Mouse (Mus musculus) MEL (cell line): Measurements from ENCODE around the gene Notch2. TPM values are rescaled to one million over a fixed set of nuclear protein-coding genes. Genes with fewer than 3 reads are reported as not detected.

Experiments
- DNase-seq: peaks from one replicate; pipeline ENCODE4 v3.0.0; 2011; ENCODE audit warnings: low read depth, low spot score
- H3K27ac ChIP-seq: 2 replicates; pipeline ENCODE4 v1.5.1; 2012; ENCODE audit warnings: low read depth, mild to moderate bottlenecking, control low read depth, low read length, moderate library complexity; ENCODE audit not compliant: control insufficient read depth
- H3K27me3 ChIP-seq, 2 experiments: fragments of 150-350 bp in 1 of 2; sonication (generic) in 1 of 2; 2 replicates each; pipeline ENCODE4 v1.6.1; 2012; ENCODE audit warnings: low read length in 2 of 2, mild to moderate bottlenecking in 2 of 2, improper control_type of control experiment in 1 of 2, moderate library complexity in 1 of 2; ENCODE audit not compliant: insufficient read depth in 2 of 2, control insufficient read depth in 1 of 2
- H3K36me3 ChIP-seq, 2 experiments: 2 replicates each; pipeline ENCODE4 v1.6.1; 2012 to 2014; ENCODE audit warnings: low read length in 2 of 2, improper control_type of control experiment in 1 of 2, inconsistent platforms in 1 of 2, mild to moderate bottlenecking in 1 of 2; ENCODE audit not compliant: insufficient read depth in 2 of 2, control insufficient read depth in 1 of 2
- H3K4me1 ChIP-seq, 2 experiments: fragments of 150-350 bp in 1 of 2; sonication (generic) in 1 of 2; 2 replicates each; pipeline ENCODE4 v1.6.1; 2012; ENCODE audit warnings: low read length in 2 of 2, improper control_type of control experiment in 1 of 2, mild to moderate bottlenecking in 1 of 2; ENCODE audit not compliant: insufficient read depth in 2 of 2, control insufficient read depth in 1 of 2
- H3K4me3 ChIP-seq, 2 experiments: fragments of 150-350 bp in 1 of 2; sonication (generic) in 1 of 2; 2 replicates each; pipeline ENCODE4 v1.5.1; 2012; ENCODE audit warnings: low read depth in 2 of 2, low read length in 2 of 2, mild to moderate bottlenecking in 2 of 2, moderate library complexity in 2 of 2, control low read depth in 1 of 2, improper control_type of control experiment in 1 of 2; ENCODE audit not compliant: control insufficient read depth in 1 of 2, insufficient read depth in 1 of 2
- H3K79me2 ChIP-seq: 2 replicates; pipeline ENCODE4 v1.6.1; 2012; ENCODE audit warnings: mild to moderate bottlenecking, low read length, moderate library complexity; ENCODE audit not compliant: control insufficient read depth, poor library complexity, insufficient read depth
- H3K9ac ChIP-seq: 2 replicates; pipeline ENCODE4 v1.6.1; 2012; ENCODE audit warnings: low read depth, mild to moderate bottlenecking, control low read depth, low read length, moderate library complexity; ENCODE audit not compliant: control insufficient read depth, poor library complexity, severe bottlenecking
- H3K9me3 ChIP-seq: fragments of 150-350 bp; sonication (generic); replicated peaks from 2 replicates; pipeline ENCODE4 v1.6.1; 2012; ENCODE audit warnings: mild to moderate bottlenecking, low read length, improper control_type of control experiment, moderate library complexity; ENCODE audit not compliant: insufficient read depth
- CHD1 ChIP-seq: IDR thresholded peaks from 2 replicates; pipeline ENCODE4 v1.6.1; 2012; ENCODE audit warnings: low read depth, mild to moderate bottlenecking, inconsistent platforms, low read length, improper control_type of control experiment
- CHD2 ChIP-seq: IDR thresholded peaks from 2 replicates; pipeline ENCODE4 v1.6.1; 2011; ENCODE audit warnings: low read length, improper control_type of control experiment
- CTCF ChIP-seq, 3 experiments: IDR thresholded peaks in 2 of 3; conservative IDR thresholded peaks in 1 of 3; 2 replicates each; pipeline ENCODE4 v1.5.1; 2011 to 2012; ENCODE audit warnings: low read length in 3 of 3, low read depth in 2 of 3, mild to moderate bottlenecking in 2 of 3, improper control_type of control experiment in 1 of 3, inconsistent platforms in 1 of 3, mixed read lengths in 1 of 3, moderate library complexity in 1 of 3; ENCODE audit not compliant: control insufficient read depth in 1 of 3, insufficient read depth in 1 of 3, poor library complexity in 1 of 3, severe bottlenecking in 1 of 3
- ELF1 ChIP-seq: IDR thresholded peaks from 2 replicates; pipeline ENCODE4 v1.6.1; 2014; ENCODE audit warnings: low read depth, mild to moderate bottlenecking, inconsistent platforms, low read length, improper control_type of control experiment, moderate library complexity
- EP300 ChIP-seq, 2 experiments: IDR thresholded peaks; 2 replicates each; pipeline ENCODE4 v1.6.1; 2011; ENCODE audit warnings: improper control_type of control experiment in 2 of 2, low read length in 2 of 2, low read depth in 1 of 2, mild to moderate bottlenecking in 1 of 2
- ETS1 ChIP-seq: IDR thresholded peaks from 2 replicates; pipeline ENCODE4 v1.6.1; 2012; ENCODE audit warnings: low read depth, mild to moderate bottlenecking, inconsistent platforms, low read length, improper control_type of control experiment, moderate library complexity
- GATA1 ChIP-seq: IDR thresholded peaks from 2 replicates; pipeline ENCODE4 v1.6.1; 2011; ENCODE audit warnings: low read depth, low read length, improper control_type of control experiment
- KAT2A ChIP-seq: conservative IDR thresholded peaks from 2 replicates; pipeline ENCODE4 v1.6.1; 2012; ENCODE audit warnings: low read depth, low read length, improper control_type of control experiment, inconsistent platforms
- MAX ChIP-seq: IDR thresholded peaks from 2 replicates; pipeline ENCODE4 v1.6.1; 2011; ENCODE audit warnings: low read length, improper control_type of control experiment
- MAZ ChIP-seq: IDR thresholded peaks from 2 replicates; pipeline ENCODE4 v1.6.1; 2012; ENCODE audit warnings: low read depth, mild to moderate bottlenecking, inconsistent platforms, low read length, improper control_type of control experiment
- MEF2A ChIP-seq: IDR thresholded peaks from 2 replicates; pipeline ENCODE4 v1.6.1; 2014; ENCODE audit warnings: low read depth, mild to moderate bottlenecking, inconsistent platforms, low read length, improper control_type of control experiment; ENCODE audit not compliant: poor library complexity, insufficient replicate concordance, severe bottlenecking; ENCODE audit errors: extremely low read depth
- MYB ChIP-seq: IDR thresholded peaks from 2 replicates; pipeline ENCODE4 v1.6.1; 2011; ENCODE audit warnings: mild to moderate bottlenecking, low read depth, low read length, improper control_type of control experiment
- MYC ChIP-seq: IDR thresholded peaks from 2 replicates; pipeline ENCODE4 v1.6.1; 2011; ENCODE audit warnings: low read depth, mild to moderate bottlenecking, low read length, improper control_type of control experiment, moderate library complexity
- POLR2AphosphoS5 ChIP-seq: IDR thresholded peaks from 2 replicates; pipeline ENCODE4 v1.6.1; 2012; ENCODE audit warnings: low read depth, borderline replicate concordance, mild to moderate bottlenecking, inconsistent platforms, low read length, moderate library complexity, mixed read lengths
- RAD21 ChIP-seq: IDR thresholded peaks from 2 replicates; pipeline ENCODE4 v1.6.1; 2011; ENCODE audit warnings: mild to moderate bottlenecking, low read depth, low read length, improper control_type of control experiment
- RCOR1 ChIP-seq: IDR thresholded peaks from 2 replicates; pipeline ENCODE4 v1.6.1; 2012; ENCODE audit warnings: low read depth, mild to moderate bottlenecking, inconsistent platforms, low read length, improper control_type of control experiment
- SIN3A ChIP-seq: IDR thresholded peaks from 2 replicates; pipeline ENCODE4 v1.6.1; 2012; ENCODE audit warnings: low read length, improper control_type of control experiment, inconsistent platforms
- SMC3 ChIP-seq: IDR thresholded peaks from 2 replicates; pipeline ENCODE4 v1.6.1; 2011; ENCODE audit warnings: low read depth, low read length, improper control_type of control experiment
- TAL1 ChIP-seq: IDR thresholded peaks from 2 replicates; pipeline ENCODE4 v1.6.1; 2012; ENCODE audit warnings: mild to moderate bottlenecking, inconsistent platforms, low read length, moderate library complexity, mixed read lengths
- TBP ChIP-seq: IDR thresholded peaks from 2 replicates; pipeline ENCODE4 v1.8.0; 2011; ENCODE audit warnings: low read depth, low read length, improper control_type of control experiment
- TCF12 ChIP-seq: IDR thresholded peaks from 2 replicates; pipeline ENCODE4 v1.6.1; 2014; ENCODE audit warnings: low read depth, mild to moderate bottlenecking, inconsistent platforms, low read length, improper control_type of control experiment, moderate library complexity
- USF1 ChIP-seq: IDR thresholded peaks from 2 replicates; pipeline ENCODE4 v1.6.1; 2014; ENCODE audit warnings: low read depth, mild to moderate bottlenecking, inconsistent platforms, low read length, improper control_type of control experiment, moderate library complexity
- USF2 ChIP-seq, 2 experiments: IDR thresholded peaks; 2 replicates each; pipeline ENCODE4 v1.6.1; 2011 to 2012; ENCODE audit warnings: improper control_type of control experiment in 2 of 2, low read length in 2 of 2, borderline replicate concordance in 1 of 2, inconsistent platforms in 1 of 2, low read depth in 1 of 2, mild to moderate bottlenecking in 1 of 2; ENCODE audit not compliant: insufficient read depth in 1 of 2
- ZC3H11A ChIP-seq: IDR thresholded peaks from 2 replicates; pipeline ENCODE4 v1.6.1; 2012; ENCODE audit warnings: low read depth, mild to moderate bottlenecking, inconsistent platforms, low read length, improper control_type of control experiment
- ZMIZ1 ChIP-seq: IDR thresholded peaks from 2 replicates; pipeline ENCODE4 v1.6.1; 2012; ENCODE audit warnings: low read depth, mild to moderate bottlenecking, inconsistent platforms, low read length, improper control_type of control experiment, moderate library complexity
- ZNF384 ChIP-seq: IDR thresholded peaks from 2 replicates; pipeline ENCODE4 v1.6.1; 2012; ENCODE audit warnings: low read depth, mild to moderate bottlenecking, inconsistent platforms, low read length, improper control_type of control experiment
- polyA plus RNA-seq, 2 experiments: library from polyadenylated mRNA; stranded (reverse) in 1 of 2; unstranded in 1 of 2; fragments of >175 nt in 1 of 2; fragments of >200 nt in 1 of 2; gene quantifications; 2 replicates each; pipeline versions ENCODE4 v1.2.1 to v1.2.4; 2012; ENCODE audit warnings: low replicate concordance in 2 of 2, low read depth in 1 of 2; ENCODE audit not compliant: insufficient read length in 2 of 2, insufficient read depth in 1 of 2, missing spikeins in 1 of 2
- total RNA-seq: library from RNA; depleted of rRNA; stranded (reverse); fragments of 300-350 nt; gene quantifications from 2 replicates; pipeline ENCODE4 v1.2.3, GENCODE M21; 2012

Gene Notch2
- total and polyA plus RNA-seq, 3 experiments, result 16.2 to 36.6 (median 16.6) TPM

DNA sequence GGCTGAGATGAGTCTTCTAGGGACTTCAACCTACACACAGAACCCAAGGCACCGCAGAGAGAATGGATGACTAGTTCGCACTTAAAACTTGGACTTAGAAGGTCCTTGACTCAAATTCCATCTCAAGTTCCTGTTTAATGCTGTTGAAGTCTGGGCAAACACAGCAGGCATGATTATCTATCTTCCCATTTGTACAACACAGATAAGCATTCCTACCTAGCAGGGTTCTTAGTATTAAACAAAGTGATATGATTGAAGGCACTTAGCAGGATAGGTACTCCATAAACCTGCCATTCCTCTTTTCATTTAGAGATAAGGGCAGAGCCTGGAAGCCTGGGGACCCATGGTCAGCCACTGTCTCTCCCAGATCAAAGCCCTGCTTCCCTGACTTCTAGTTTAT, 45.1 kb upstream of the Notch2 start:
- H3K27me3 ChIP-seq, result no peaks in the 10 kb centered on the region
- peak; percentile 54 for DNase-seq
- H3K79me2 ChIP-seq, result no peaks in the 10 kb centered on the region
- H3K4me1 ChIP-seq, result peaks cover 5 to 24% of the 10 kb centered on the region in 2 experiments
- no peak overlapping the region for H3K4me3 ChIP-seq
- no peaks in the 10 kb centered on the region for H3K9me3 ChIP-seq
- H3K9ac ChIP-seq, result no peak overlapping the region
- H3K27ac ChIP-seq, result peak overlapping the region; percentile 31; the same call in 1 of the 2 replicates
- peaks cover 0 to 15% of the 10 kb centered on the region in 2 experiments; a peak in 2 of 4 replicates for H3K36me3 ChIP-seq
- TF ChIP-seq TBP (no peak), ZNF384 (no peak), MYC (no peak), SIN3A (no peak), ZC3H11A (no peak), ZMIZ1 (no peak), MYB (no peak), RAD21 (no peak), MAZ (no peak), EP300 (IDR thresholded peaks at IDR 0.05; ENCODE audit: low read depth in 1 of 2, low read length in 2 of 2) (peak; percentile 70 to 76), ETS1 (0 out of 2 replicates have a peak, but pooled peaks have one; percentile 16), USF2 (IDR thresholded peaks at IDR 0.05; ENCODE audit: borderline replicate concordance in 1 of 2, insufficient read depth in 1 of 2, low read depth in 1 of 2, low read length in 2 of 2) (no peak), CTCF (IDR thresholded peaks at IDR 0.05 in 2 of 3, conservative IDR thresholded peaks at IDR 0.05 in 1 of 3; ENCODE audit: control insufficient read depth in 1 of 3, insufficient read depth in 1 of 3, low read depth in 2 of 3, low read length in 3 of 3, poor library complexity in 1 of 3, severe bottlenecking in 1 of 3) (no peak), TCF12 (peak; percentile 71), POLR2AphosphoS5 (no peak), CHD2 (no peak), TAL1 (no peak), ELF1 (no peak), CHD1 (no peak), RCOR1 (peak; percentile 58; the same call in 1 of the 2 replicates), USF1 (no peak), MAX (no peak), KAT2A (no peak), GATA1 (peak; percentile 85), SMC3 (no peak), MEF2A (no peak)
